Comparison of ENCODE assay signal across 9 mouse cellular contexts in the genomic region with DNA sequence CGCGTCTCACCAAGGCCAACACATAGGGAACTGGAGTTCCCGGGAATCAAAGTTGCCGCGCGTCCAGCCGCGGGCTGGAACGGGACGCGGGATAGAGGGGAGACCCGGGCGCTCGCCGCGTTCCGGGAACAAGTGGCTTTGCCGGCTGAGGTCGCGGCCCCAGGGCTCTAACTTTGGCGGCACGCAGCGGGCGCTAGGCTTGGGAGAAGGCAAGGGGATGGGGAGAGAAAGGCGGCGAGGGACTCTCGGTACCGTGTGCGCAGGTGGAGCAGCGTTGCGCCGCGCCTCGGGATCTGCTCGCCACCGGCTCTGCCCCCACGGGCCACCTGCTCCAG. TPM values are rescaled to one million over a fixed set of nuclear protein-coding genes. Genes with fewer than 3 reads are reported as not detected.
DNase-seq lines count a peak whose midpoint lies in the region; ATAC-seq lines count a peak whose summit lies in the region.
"Had no signal": no experiment of that assay in that cellular context is flagged by ENCODE, and none has a peak within 500 bp of the region (broad histone marks: within the 10 kb centered on the region; RNA-seq: fewer than 3 reads in every experiment).

No protein-coding gene starts in this region.

- no peak overlapping the region for H3K9ac ChIP-seq in heart, embryonic 15.5 days
- no peak overlapping the region for H3K9ac ChIP-seq in liver, embryonic 15.5 days

- H3K4me1 ChIP-seq in heart, embryonic 15.5 days (replicated peaks) = peaks cover 17% of the 10 kb centered on the region
- H3K4me1 ChIP-seq in liver, embryonic 15.5 days (replicated peaks) = 0 out of 2 replicates have a peak, but pooled peaks cover 10% of the 10 kb centered on the region

- H3K4me2 ChIP-seq in heart, embryonic 15.5 days = peak overlapping the region; percentile 98
- H3K4me2 ChIP-seq in liver, embryonic 15.5 days = peak overlapping the region; percentile 66

- H3K27me3 ChIP-seq in heart, embryonic 15.5 days = peaks cover 74% of the 10 kb centered on the region
- H3K27me3 ChIP-seq in liver, embryonic 15.5 days = peaks cover 77% of the 10 kb centered on the region

- ATAC-seq in heart, embryonic 15.5 days (replicated peaks; ENCODE audit: insufficient number of reproducible peaks, insufficient read depth, low FRiP score, low read depth) = no peak
- ATAC-seq in liver, embryonic 15.5 days (ENCODE audit: insufficient read depth) = no peak

- no peaks in the 10 kb centered on the region for H3K9me3 ChIP-seq in heart, embryonic 15.5 days (replicated peaks)
- H3K9me3 ChIP-seq in liver, embryonic 15.5 days (replicated peaks) = no peaks in the 10 kb centered on the region

- peak overlapping the region; percentile 60 for H3K4me3 ChIP-seq in heart, embryonic 15.5 days
- H3K4me3 ChIP-seq in liver, embryonic 15.5 days (replicated peaks) = peak overlapping the region; percentile 45; the same call in 1 of the 2 replicates

- no peak overlapping the region for H3K27ac ChIP-seq in heart, embryonic 15.5 days
- H3K27ac ChIP-seq in liver, embryonic 15.5 days (replicated peaks) = no peak overlapping the region

- H3K36me3 ChIP-seq in heart, embryonic 15.5 days = no peaks in the 10 kb centered on the region
- H3K36me3 ChIP-seq in liver, embryonic 15.5 days (replicated peaks) = no peaks in the 10 kb centered on the region
- H3K36me3 ChIP-seq: G1E had no signal

- DNase-seq in heart, adult 11 months = peak; percentile 91
- DNase-seq in heart, adult 8-10 months (ENCODE audit: low spot score) = no peak
- peak; percentile 62 for DNase-seq in ZHBTc4 (ENCODE audit: low read depth, low spot score)
- peak; percentile 52 for DNase-seq in thymus, postnatal 4 days
- no peak for DNase-seq in layer of hippocampus, postnatal 14 days (ENCODE audit: low spot score in 2 of 2)
- DNase-seq in urinary bladder, adult 2 months (ENCODE audit: low spot score) = no peak

- under 1% methylated on average over 37 of the region's 37 CpGs for WGBS in heart, embryonic 15.5 days
- WGBS in liver, embryonic 15.5 days (ENCODE audit: insufficient replicate concordance) = 1% methylated on average over 37 of the region's 37 CpGs

RNA-seq across cellular contexts. Expression of gene Cdh23, which starts 9.7 kb away (rescaled TPM):
- total RNA-seq in heart, adult 8-10 months (2022) = 1 to 10 TPM; 5.5 to 7.6 (median 5.6) TPM
- 0.50 and 1.4 TPM in 2 replicates for polyA plus RNA-seq in heart, embryonic 15.5 days (2015; fragmentation: Nextera tagmentation; extraction: Ambion mirVana)
- 0.25 and 0.45 TPM in 2 replicates for polyA plus RNA-seq in liver, embryonic 15.5 days (2015; fragmentation: Nextera tagmentation; extraction: Ambion mirVana)
- total RNA-seq in layer of hippocampus, postnatal 14 days (2021) = 1 to 10 TPM; 3.3 to 4.0 TPM
- polyA plus RNA-seq in urinary bladder, adult 2 months (2012; rRNA removed) = 0.22 and 0.48 TPM in 2 replicates
- polyA plus RNA-seq: G1E had no signal

Comparison
In these comparisons a context has a peak if more than half of its experiments do, and no peak if none do; other contexts are left out.
1. DNase-seq: peak in heart, adult 11 months (single experiment), ZHBTc4 (single experiment) and thymus, postnatal 4 days (single experiment); none in heart, adult 8-10 months (single experiment), layer of hippocampus, postnatal 14 days (0 of 2) and urinary bladder, adult 2 months (single experiment).